Mouse (Mus musculus) liver, adult (tissue): ENCODE measurements at regions not wholly inside any gene's neighbourhood (a gene's known extent, or its start where the extent isn't known, plus 50 kb on each side); places are given as distances from the start of the nearest gene placed in this dataset.

ENCODE experiments used
- GATA4 ChIP-seq: IDR thresholded peaks from 2 replicates; pipeline ENCODE4 v1.6.1; 2014; ENCODE audit warnings: mild to moderate bottlenecking, low read length; ENCODE audit not compliant: insufficient replicate concordance

DNA sequence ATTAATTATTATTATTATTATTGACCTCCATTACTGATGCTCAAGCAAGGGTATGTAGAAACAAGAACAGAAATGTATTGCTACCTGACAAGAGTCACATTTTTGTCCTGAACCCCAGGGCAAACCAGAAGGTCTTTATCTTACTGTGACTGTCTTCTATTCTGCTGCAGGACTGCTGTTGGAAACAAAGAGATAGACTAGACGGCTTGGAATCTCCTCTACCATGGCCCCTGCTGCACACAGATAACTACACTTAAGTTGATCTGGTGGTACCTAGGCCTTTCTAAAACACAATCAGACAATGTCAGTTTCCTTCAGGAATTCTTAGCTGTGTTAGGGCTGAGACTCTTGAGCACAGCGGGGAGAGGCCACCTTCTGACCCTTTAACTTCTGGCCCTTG, 95.6 kb upstream of the Pik3r1 start:
- TF ChIP-seq GATA4: no peak

DNA sequence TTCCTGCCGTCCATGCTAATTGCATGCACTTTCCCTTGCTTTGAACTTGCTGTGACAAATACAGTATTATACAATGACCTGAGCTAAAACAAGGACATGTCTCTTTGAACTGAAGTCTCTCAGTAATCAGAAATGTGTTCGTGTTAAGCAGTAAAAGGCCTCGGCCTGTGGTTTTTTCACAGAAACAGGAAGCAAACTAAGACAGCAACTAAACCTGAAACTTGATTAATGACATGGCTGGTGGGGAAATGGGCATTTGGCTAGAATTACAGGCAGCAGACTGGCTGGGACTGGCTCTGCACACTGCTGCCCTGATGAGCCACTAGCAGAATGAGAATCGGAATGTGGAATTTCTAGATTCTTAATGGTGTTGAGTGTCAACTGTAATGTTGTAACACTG, 98.8 kb upstream of the Pik3r1 start:
- TF ChIP-seq GATA4: no peak

DNA sequence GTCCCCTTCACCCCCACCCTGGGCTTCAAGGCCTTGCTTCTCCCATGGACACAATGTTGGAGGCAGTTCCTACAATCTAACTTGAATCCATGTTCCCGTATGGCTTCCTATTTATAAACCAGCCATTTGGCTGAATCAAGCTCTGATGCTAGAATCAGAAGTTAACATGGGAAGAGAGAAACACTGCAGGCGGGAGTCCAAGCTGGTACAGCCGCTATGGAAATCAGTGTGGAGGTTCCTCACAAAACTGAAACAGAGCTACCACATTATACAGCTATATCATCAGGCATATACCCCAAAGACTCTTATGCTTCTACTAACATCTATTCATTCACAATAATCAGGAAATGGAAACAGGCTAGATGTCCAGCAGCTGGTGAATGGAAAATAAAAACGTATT, 106.7 kb upstream of the Pik3r1 start:
- TF ChIP-seq GATA4: no peak

DNA sequence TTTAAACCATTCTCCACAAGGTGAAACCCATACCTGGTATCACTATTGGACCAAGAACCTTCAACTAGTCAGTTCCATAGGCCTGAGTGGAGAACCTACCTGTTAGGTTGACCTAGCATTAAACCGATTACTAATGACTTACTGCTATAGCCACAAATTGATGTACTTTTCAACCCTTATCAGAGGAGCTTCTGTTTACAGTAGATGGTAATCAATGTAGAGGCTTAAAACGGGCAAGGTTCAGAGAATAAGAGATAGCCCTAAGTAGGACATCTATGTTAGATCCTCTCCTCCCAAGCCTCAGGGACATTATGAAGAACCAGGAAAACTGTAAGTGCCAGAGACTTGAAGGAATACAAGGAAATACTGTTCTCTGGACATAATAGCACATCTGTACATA, 108.1 kb upstream of the Pik3r1 start:
- peak; percentile 98 for TF ChIP-seq GATA4

DNA sequence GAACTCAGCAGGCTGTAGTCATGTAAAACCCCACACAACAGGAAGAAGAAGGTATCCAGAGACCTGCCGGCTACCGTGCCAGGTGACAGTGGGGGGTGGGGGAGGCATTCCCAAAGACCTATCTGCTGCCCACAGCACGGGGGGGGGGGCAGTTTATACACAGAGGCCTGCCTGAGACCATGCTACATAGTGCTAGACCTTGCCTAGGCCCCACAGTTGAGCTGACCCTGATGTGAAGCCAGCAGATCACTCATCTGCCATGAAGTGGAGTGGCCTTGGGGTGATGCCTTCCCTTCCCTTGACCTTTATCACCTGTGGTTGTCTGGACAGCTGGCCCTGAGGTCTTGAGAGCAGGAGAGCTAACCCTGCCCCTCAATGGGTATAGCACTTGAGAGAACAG, 108.6 kb upstream of the Pik3r1 start:
- no peak for TF ChIP-seq GATA4

DNA sequence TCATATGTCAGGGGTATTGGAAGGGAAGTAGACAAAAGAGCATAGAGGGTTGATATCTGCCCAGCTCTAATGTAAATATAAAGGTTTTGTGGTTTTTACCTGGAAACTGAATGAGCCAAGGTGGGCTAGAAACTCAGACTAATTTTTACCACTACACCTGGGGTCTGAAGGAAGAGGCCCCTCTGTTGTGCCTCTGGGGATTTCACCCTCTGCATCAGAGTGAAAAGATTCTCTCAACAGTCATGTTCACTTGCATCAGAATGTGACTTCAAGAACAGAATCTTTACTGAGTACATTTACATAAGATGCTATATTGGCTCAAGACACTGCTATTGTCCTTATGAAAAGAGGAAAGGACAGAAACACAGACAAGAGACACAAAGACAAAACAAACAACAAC, 110.2 kb upstream of the Pik3r1 start:
- no peak for TF ChIP-seq GATA4

DNA sequence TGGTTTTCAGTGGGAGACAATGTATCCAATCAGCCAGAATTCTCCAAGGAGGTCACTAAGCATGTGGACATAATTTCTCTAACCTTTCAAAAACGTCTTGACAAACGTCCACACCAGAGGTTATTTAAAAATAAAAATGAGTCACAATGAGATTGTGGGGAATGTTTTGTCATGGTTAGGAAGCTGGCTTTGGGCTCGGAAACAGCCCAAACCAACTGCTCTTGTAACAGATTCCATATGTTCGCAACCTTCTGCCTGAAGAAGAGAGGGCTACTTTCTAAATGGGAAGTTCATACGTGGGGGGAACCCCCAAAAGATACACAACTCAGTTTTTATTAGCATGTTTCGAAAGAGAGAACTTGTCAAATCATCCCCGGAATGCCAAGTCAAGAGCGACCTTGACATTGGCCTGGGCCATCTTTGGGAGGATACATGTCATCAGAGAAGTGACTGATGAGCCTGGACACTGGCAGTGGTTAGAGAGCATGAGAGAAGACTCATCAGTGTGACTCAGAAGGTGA, 111.6 kb upstream of the Pik3r1 start:
- no peak for TF ChIP-seq GATA4

DNA sequence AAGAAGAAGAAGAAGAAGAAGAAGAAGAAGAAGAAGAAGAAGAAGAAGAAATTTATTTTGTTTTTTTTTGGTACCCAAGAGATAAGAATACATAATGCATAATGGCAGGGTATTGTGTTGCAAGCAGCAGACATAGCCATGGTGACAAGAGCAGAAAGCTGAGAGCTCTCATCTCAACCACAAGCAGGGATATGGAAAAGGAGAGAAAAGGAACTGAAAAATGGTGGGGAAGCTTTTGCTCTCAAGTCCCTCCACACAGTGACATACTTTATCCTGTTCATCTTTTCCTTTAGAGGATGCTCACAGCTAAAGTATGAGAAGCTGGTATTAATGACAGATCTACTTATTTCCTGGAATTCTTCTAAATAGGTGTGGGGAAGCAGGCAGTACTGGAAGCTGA, 115.2 kb upstream of the Pik3r1 start:
- no peak for TF ChIP-seq GATA4

DNA sequence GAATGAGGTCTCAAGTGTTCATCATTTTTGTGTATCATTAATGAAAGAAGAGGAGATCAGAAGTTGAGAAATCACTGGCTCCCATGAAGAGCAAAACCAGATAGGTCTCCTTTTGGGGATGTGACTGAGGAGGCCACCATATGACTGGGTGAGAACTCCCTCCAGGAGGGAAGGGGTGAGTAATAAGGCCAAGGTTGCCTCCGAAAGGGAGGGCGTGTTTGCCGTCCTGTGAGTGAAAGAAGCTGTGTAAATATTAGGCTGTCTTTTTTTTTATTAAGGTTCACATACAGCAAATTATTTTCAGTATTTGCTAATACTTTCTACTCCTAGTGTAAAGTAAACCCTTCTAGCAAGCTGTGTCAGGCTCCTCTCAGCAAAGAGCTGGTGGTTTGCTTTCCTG, 116.7 kb upstream of the Pik3r1 start:
- no peak for TF ChIP-seq GATA4

DNA sequence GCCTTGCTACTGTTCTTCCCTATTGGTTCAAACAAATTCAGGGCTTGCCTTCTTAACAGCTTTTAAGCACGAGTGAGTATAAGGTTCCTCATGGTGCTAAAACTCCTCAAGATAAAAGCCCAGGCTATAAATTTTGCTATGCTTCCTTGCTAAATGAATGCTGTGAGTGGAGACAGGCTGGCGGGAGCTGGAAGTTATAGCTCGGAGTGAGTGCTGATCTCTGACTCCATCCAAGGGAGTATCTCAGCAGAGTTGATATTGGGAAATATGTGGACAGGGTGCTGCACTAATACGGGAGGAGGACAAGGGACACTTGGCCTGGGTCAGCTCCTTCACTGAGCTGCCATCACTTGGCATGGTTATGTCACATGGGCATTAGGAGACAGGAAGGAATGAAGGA, 123.5 kb upstream of the Pik3r1 start:
- TF ChIP-seq GATA4: no peak

DNA sequence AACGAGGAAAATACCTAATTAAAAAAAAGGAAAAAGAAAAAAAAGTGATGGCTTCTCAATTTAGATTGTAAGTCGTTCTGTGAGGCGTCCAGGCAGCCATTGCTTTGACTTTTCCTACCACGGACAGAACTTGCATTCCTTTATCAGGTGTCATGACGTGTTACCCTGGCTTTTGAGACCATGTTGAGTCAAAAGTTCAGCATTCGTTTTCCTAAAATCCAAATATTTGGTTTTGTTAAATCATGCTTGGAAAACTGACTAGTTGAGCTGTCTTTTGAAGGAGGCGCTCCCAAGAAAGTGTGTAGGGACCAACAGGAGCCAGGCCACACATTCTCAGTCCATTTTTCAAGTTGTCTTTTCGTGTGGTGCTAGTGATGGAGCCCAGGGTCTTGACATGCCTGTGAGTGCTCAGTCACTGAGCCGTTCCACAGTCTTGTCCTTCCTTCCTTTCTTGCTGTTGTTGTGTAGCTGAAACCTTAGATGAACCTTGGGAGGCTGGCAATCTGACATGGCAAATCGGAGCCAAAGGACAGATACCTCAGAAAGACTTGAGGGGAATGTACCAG, 125.1 kb upstream of the Pik3r1 start:
- no peak for TF ChIP-seq GATA4

DNA sequence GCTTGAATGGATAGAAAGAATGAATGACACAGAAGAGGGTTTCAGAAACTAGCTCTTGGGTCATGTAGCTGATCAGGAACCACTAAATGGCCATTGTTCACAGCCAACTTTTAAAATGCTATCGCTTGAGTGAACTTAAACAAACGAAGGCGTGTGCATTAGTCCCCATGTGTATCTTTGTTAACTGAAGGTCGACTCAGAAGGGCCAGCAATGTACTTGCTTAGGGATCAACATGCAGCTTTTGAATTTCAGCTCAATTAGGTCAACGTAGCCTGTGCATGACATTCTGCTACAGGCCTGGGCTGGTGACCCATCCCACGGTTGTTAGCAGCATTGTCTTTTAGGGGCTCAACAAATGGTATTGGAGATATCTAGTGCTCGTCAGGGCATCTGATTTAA, 127.1 kb upstream of the Pik3r1 start:
- TF ChIP-seq GATA4: no peak

DNA sequence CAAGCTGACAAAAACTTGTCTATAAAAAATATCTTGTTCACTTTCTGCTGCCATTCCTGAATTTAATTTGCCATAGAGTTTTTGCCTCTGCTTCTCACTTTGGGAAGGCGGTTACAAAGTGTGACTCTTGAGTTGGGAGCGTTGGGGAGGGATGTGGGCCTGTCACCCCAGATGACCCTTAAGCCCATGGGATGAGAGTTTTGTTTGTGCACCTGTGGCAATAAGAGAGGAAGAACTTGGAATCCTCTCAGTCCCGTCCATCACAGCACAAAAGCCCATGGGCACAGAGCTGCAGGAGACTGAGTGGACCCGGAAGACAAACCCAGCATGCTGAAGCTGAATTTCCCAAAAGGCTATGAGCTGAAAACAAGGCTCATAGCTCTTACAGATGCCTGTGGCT, 127.7 kb upstream of the Pik3r1 start:
- no peak for TF ChIP-seq GATA4

DNA sequence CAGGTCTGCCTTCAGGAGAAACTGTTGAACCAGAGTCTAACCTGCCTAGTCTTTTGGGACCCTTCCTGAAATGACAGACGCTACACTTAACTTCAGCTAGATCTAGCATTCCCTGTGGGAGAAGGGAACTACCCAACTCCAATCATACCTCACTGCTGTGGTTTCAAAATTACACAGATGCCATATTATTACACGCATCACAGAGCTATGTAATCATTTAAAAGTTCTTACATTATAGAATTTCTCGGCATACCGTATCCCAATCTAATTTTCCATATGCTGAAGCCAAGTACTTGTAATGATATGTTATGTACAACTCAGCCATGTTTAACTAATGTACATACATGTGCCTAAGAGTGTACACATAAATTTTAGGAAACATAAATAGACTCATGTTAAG, 128.9 kb upstream of the Pik3r1 start:
- TF ChIP-seq GATA4: no peak

DNA sequence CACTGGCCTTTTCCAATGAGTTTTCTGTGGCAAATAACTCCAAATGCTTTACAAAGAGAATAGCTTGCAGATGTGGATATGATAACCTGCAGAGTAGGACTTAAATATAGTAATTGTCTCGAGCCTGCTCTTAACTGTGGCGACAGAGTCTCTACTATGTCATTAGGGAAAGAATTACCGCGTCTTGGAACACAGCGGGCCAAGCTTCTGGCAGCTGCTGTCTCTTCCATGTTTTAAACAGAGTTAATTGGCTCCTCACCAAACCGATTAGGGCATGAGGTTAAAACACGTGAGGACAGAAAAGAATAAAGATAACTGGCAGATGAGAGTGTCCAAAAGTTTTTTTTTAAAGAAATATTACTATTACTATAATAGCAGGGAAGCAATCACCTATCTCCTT, 134.2 kb upstream of the Pik3r1 start:
- no peak for TF ChIP-seq GATA4

DNA sequence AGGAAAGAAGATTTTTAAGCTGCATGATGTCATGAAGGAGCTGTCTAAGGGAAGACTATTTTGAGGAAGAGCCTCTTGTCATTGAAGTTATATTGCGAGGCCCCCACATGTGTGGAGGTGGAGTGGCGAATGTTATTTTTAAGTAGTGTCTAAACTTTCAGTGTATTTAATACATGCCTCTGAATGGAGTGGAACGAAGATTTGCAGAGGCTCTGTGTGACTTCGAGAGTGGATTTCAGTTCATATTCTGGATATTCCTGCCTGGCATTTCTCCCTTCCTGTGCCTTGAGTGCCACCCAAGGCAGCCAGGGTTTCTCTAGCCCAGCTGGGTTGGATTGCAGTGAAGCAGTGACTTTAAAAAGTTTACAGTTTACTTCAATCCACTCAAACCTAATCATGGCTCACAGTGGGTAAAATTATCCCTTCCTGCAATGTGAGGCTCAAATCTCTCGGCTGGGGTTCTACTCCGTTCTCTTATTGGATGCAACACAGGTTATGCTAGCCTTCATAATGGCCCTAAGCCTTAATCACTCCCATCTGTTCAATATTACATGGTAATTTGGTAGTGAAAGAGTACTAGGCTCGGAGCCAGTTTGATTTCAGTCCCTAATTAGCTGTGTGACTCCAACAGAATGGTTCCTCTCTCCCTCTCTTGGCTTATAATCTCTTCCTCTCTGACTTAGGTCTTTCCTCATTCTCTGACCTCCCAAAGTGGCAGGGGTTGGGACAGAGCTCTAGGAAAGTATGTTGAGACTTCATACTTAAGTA, 138.1 kb upstream of the Pik3r1 start:
- TF ChIP-seq GATA4: no peak

DNA sequence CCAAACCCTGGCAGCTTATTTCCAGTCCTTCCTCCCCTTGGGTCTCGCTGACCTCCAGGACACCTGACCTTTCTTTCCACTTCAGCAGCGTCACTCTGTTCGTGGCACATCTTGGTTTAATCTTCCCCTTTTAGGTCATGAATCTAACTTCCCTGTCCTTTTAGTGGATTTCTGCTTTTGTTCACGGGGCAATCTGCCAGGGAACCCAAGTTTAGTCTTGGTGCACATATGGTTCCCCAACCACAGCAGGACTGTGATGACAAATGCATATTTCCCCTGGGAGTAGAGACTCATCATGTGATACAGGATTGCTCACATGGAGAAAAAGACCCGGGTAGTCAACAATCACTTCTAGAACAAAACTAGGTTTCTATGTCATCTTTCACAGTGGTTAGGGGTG, 141.0 kb upstream of the Pik3r1 start:
- no peak for TF ChIP-seq GATA4
